Mouse (Mus musculus) heart, adult 2 months (tissue): Measurements from ENCODE around the gene Gucy2g.

Experiments used
- CTCF ChIP-seq: fragments of 200-600 bp; IDR thresholded peaks from 2 replicates; pipeline ENCODE4 v1.8.1; 2022; ENCODE audit warnings: antibody characterized with exemption, mild to moderate bottlenecking, moderate library complexity
- EP300 ChIP-seq: fragments of 200-500 bp; IDR thresholded peaks from 2 replicates; pipeline ENCODE4 v1.6.1; 2011; ENCODE audit warnings: low read depth, low read length, control low read depth; ENCODE audit not compliant: insufficient read depth
- POLR2A ChIP-seq: fragments of 200-500 bp; IDR thresholded peaks from 2 replicates; pipeline ENCODE4 v1.6.1; 2011; ENCODE audit warnings: mild to moderate bottlenecking, low read depth, low read length, control low read depth; ENCODE audit not compliant: insufficient read depth

DNA sequence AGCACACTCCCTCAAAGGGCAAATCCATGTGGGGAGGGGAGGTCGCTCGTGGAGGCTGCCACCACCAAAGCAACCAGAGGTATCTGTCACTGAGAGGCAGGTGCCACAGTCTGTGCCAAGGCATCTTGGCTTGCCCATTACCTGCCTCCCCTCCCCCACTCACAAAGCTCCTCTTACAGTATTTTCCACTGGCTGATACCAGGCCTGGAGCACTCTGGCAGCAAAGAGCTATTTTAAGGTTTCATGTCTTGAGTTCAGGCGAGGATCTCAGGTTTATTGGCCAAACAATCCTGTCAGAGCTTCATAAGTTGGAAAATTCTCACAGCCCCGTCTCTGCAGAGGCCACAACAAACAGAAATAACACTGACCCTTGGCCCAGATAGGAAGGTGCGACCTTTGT lies 51.0 kb downstream of the Gucy2g start:
- no peak for TF ChIP-seq POLR2A
- no peak for TF ChIP-seq CTCF
- 0 out of 2 replicates have a peak, but pooled peaks have one; percentile 57 for TF ChIP-seq EP300
